Mouse (Mus musculus) C2C12 (cell line): ENCODE results near the gene Mmrn1. TPM values are rescaled to one million over a fixed set of nuclear protein-coding genes. Genes with fewer than 3 reads are reported as not detected.

Source experiments
- H3K27me3 ChIP-seq: one replicate; pipeline ENCODE4 v1.6.1; 2011; ENCODE audit not compliant: control insufficient read depth, insufficient read depth, insufficient read length
- H3K36me3 ChIP-seq: one replicate; pipeline ENCODE4 v1.6.1; 2011; ENCODE audit not compliant: control insufficient read depth, insufficient read depth
- H3K4me3 ChIP-seq: one replicate; pipeline ENCODE4 v1.5.1; 2011; ENCODE audit warnings: mild to moderate bottlenecking, control low read depth; ENCODE audit not compliant: poor library complexity, insufficient read depth, severe bottlenecking
- H3K79me2 ChIP-seq: one replicate; pipeline ENCODE4 v1.6.1; 2011; ENCODE audit not compliant: control insufficient read depth, insufficient read depth
- H3K79me3 ChIP-seq: one replicate; pipeline ENCODE4 v1.6.1; 2011; ENCODE audit warnings: low read depth, control low read depth
- H3ac ChIP-seq: one replicate; pipeline ENCODE3; 2011; ENCODE audit warnings: low read depth; ENCODE audit not compliant: control insufficient read depth, insufficient read length
- CEBPB ChIP-seq: IDR thresholded peaks from one replicate; pipeline ENCODE4 v1.6.1; 2011; ENCODE audit warnings: low read depth, mild to moderate bottlenecking, control low read depth, moderate library complexity
- CTCF ChIP-seq: IDR thresholded peaks from one replicate; pipeline ENCODE4 v1.5.1; 2011; ENCODE audit not compliant: control insufficient read depth, insufficient read depth, insufficient read length
- FOSL1 ChIP-seq: IDR thresholded peaks from one replicate; pipeline ENCODE4 v1.8.0; 2011; ENCODE audit warnings: mild to moderate bottlenecking, low read length; ENCODE audit not compliant: poor library complexity, insufficient read depth, severe bottlenecking
- MAX ChIP-seq: IDR thresholded peaks from one replicate; pipeline ENCODE4 v1.6.1; 2011; ENCODE audit warnings: mild to moderate bottlenecking, control low read depth
- MYOD1 ChIP-seq: IDR thresholded peaks from one replicate; pipeline ENCODE4 v1.6.1; 2011; ENCODE audit warnings: low read depth; ENCODE audit not compliant: control insufficient read depth, insufficient read length
- MYOG ChIP-seq: IDR thresholded peaks from one replicate; pipeline ENCODE4 v1.6.1; 2011; ENCODE audit not compliant: control insufficient read depth, insufficient read length; ENCODE audit errors: extremely low read depth
- USF1 ChIP-seq: IDR thresholded peaks from one replicate; pipeline ENCODE4 v1.6.1; 2011; ENCODE audit warnings: low read depth, mild to moderate bottlenecking, control low read depth, moderate library complexity
- polyA plus RNA-seq: library from polyadenylated mRNA; unstranded; fragments of >200 nt; fragmentation: generic; extraction: Trizol; gene quantifications from one replicate; pipeline ENCODE4 v1.2.1, GENCODE M21; 2012; ENCODE audit warnings: missing spikeins

The Mmrn1 gene
- polyA plus RNA-seq, 1 experiment: not detected

DNA sequence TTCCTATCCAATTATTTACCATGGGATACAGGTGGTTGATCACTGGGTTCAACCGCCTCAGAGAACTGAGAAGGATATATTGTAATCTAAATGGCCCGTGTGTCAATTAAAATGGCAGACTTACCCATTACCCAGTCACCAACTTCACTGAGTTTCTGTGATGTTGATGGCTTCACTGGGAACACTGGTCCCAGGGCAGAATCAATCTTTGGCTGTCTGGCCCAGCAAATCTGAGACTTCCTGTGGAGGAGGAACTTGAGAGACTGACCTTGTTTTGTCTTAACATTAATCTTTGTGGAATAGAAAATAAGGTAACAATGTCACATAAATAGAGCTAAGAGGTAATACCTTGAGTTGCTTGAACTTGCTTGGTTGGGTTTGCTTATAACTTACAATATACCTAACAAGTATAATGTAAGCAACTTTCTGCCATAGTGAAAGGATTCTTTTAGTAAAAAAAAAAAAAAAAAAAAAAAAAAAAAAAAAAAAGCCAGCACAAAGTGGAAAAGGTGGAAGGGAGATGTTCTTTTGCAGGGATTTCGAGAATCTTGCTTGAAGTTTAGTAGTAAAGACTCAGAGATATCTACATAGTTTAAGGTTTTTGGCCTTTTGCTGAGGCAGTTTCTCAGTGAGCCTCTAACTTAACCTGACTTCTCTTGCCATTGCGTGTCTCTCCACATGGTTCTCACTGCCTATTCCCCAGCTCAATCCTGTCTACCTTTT lies 68.8 kb downstream of the Mmrn1 start:
- no peaks in the 10 kb centered on the region for H3K79me2 ChIP-seq
- TF ChIP-seq MYOD1 (no peak), MYOG (no peak)
- H3K79me3 ChIP-seq: no peaks in the 10 kb centered on the region
- no peak overlapping the region for H3ac ChIP-seq
- no peaks in the 10 kb centered on the region for H3K27me3 ChIP-seq
- no peak overlapping the region for H3K4me3 ChIP-seq
- no peaks in the 10 kb centered on the region for H3K36me3 ChIP-seq

DNA sequence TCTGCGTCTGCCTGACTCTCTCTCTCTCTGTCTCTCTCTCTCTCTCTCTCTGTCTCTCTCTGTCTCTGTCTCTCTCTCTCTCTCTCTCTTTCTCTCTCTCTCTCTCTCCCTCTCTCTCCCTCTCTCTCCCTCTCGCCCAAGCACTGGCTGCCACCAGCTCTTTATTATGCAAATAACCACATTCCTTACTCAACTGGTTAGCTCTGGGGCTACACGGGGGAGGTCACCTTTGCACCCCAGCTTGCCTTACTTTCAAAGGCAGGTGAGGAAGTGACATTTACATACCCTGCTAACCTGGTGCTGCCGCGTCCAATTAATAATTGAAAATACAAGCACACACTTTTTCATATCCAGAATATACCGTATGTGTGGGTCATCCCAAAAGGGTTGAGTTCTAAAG lies 69.3 kb downstream of the Mmrn1 start:
- Histone ChIP-seq H3K27me3 (no peaks in the 10 kb centered on the region), H3ac (no peak overlapping the region), H3K79me2 (no peaks in the 10 kb centered on the region), H3K4me3 (no peak overlapping the region), H3K36me3 (no peaks in the 10 kb centered on the region), H3K79me3 (no peaks in the 10 kb centered on the region)
- TF ChIP-seq CTCF (no peak), MAX (no peak), MYOG (no peak)

GRCm38 (mm10) chr6:60994521-60994920 lies 69.7 kb downstream of the Mmrn1 start:
- no peaks in the 10 kb centered on the region for H3K79me2 ChIP-seq
- no peak for TF ChIP-seq MYOD1
- TF ChIP-seq CEBPB: no peak
- TF ChIP-seq MYOG: no peak
- no peak for TF ChIP-seq USF1
- no peak for TF ChIP-seq MAX
- no peak for TF ChIP-seq FOSL1
- no peak for TF ChIP-seq CTCF
- H3ac ChIP-seq: no peak overlapping the region
- H3K4me3 ChIP-seq: no peak overlapping the region
- H3K79me3 ChIP-seq: no peaks in the 10 kb centered on the region
- H3K36me3 ChIP-seq: no peaks in the 10 kb centered on the region
- no peaks in the 10 kb centered on the region for H3K27me3 ChIP-seq

DNA sequence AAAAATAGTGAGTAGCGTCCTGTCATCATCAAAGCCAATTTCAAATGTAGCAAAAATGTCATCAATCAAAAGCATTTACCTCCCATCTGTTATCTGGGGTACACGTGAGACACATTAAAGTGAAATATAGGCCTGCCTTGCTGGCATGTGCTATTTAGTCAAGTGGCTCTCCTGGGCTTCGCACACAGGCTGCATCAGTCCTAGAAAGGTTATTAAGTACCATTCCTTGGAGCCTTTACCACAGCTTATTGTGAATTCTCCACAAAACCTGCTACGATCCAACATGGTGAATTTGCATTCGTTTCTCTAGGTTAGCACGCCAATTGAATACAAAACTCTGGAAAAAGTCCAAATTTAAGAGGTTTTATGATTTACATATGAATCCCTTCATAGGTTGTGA lies 70.8 kb downstream of the Mmrn1 start:
- no peak overlapping the region for H3K4me3 ChIP-seq
- H3K36me3 ChIP-seq: no peaks in the 10 kb centered on the region
- no peak for TF ChIP-seq MYOG
- no peak for TF ChIP-seq CEBPB
- no peak for TF ChIP-seq CTCF
- no peak for TF ChIP-seq MAX
- no peaks in the 10 kb centered on the region for H3K27me3 ChIP-seq
- H3K79me2 ChIP-seq: no peaks in the 10 kb centered on the region
- no peaks in the 10 kb centered on the region for H3K79me3 ChIP-seq
- H3ac ChIP-seq: no peak overlapping the region

DNA sequence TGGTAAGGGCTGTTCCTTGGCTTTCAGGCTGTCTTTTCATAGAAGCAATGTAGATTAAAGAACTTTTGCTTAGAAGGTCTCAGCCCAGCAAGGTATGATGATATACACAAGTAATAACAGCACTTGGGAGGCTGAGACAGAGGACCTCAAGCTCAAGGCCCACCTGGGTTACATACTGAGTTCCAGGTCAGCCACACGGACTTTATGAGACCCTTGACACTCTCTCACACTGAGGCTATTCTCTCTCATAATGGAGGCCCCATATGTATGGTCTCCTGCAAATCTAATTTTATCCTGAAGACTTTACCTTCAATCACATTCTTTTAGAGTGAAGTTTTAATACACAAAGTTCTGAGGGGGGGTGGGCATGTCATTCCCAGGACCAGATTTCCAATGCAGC lies 71.6 kb downstream of the Mmrn1 start:
- TF ChIP-seq MYOG: no peak
- no peak for TF ChIP-seq USF1
- no peak for TF ChIP-seq CEBPB
- no peak for TF ChIP-seq FOSL1
- no peak for TF ChIP-seq MAX
- no peak for TF ChIP-seq CTCF
- no peak for TF ChIP-seq MYOD1
- H3K79me2 ChIP-seq: no peaks in the 10 kb centered on the region
- no peaks in the 10 kb centered on the region for H3K27me3 ChIP-seq
- no peak overlapping the region for H3K4me3 ChIP-seq
- H3K79me3 ChIP-seq: no peaks in the 10 kb centered on the region
- no peak overlapping the region for H3ac ChIP-seq
- no peaks in the 10 kb centered on the region for H3K36me3 ChIP-seq

DNA sequence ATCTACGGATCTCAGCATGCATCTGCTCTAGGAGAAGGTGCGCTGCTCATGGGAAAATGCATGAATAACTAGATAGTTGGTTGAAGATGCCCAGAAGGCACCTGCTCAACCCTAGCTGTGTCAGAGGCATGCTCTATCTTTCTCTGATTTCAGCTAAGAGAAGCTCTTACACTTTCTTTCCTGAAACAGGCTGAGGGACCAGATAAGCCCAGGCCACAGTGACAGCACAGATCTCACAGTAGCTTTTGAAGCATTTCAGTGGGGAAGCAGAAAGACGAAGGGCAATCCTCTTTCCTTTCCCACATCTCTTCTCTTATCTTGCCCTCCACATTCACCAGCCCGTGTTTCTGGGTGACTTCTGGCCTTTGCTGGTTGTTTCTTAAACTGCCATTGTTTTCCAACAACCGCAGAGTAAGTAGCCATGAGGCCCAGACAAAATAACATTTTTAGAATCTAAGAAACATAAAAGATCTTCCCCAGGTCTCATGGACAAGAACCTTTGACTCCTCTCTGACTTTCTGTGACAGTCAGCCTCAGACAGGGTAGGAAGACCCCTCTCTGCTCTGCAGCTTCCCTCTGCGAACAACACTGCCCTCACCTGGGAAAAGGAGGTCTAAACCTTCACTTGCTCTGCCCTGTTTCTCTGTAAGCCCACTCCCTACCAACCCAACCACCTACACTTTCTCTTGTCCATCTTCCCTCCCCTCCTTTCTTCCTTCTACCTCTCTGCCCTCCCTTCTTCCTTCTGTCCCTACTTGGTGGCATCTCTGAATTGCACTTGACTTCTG lies 76.4 kb downstream of the Mmrn1 start:
- no peak for TF ChIP-seq CEBPB
- TF ChIP-seq USF1: no peak
- TF ChIP-seq MYOG: no peak
- TF ChIP-seq MAX: no peak
- TF ChIP-seq FOSL1: no peak
- TF ChIP-seq CTCF: no peak
- no peak for TF ChIP-seq MYOD1

More for the DNA sequence above, 76.4 kb downstream of the Mmrn1 start:
- no peaks in the 10 kb centered on the region for H3K79me3 ChIP-seq
- H3K36me3 ChIP-seq: no peaks in the 10 kb centered on the region
- H3K79me2 ChIP-seq: no peaks in the 10 kb centered on the region
- no peak overlapping the region for H3K4me3 ChIP-seq
- no peak overlapping the region for H3ac ChIP-seq
- no peaks in the 10 kb centered on the region for H3K27me3 ChIP-seq
